8 mouse cellular contexts compared by ENCODE assay signal in genomic region chr12:3806271-3806684, GRCm38 (mm10). TPM values are rescaled to one million over a fixed set of nuclear protein-coding genes. Genes with fewer than 3 reads are reported as not detected.
DNase-seq lines count a peak whose midpoint lies in the region; ATAC-seq and TF ChIP-seq lines count a peak whose summit lies in the region.

No protein-coding gene starts in this region.

- peaks cover 23% of the 10 kb centered on the region for H3K4me1 ChIP-seq in forebrain, postnatal 0 days (ENCODE audit: insufficient read depth)
- peaks cover 34% of the 10 kb centered on the region for H3K4me1 ChIP-seq in hindbrain, embryonic 12.5 days
- H3K4me1 ChIP-seq in limb, embryonic 12.5 days (replicated peaks), result peaks cover 41% of the 10 kb centered on the region
- H3K4me1 ChIP-seq in midbrain, embryonic 12.5 days, result peaks cover 43% of the 10 kb centered on the region
- H3K4me1 ChIP-seq in small intestine, adult 2 months (ENCODE audit: control insufficient read depth, insufficient read depth, insufficient read length, low read length), result peaks cover 17% of the 10 kb centered on the region

- peak overlapping the region; percentile 90 for H3K27ac ChIP-seq in forebrain, postnatal 0 days (ENCODE audit: low read depth, low read length)
- H3K27ac ChIP-seq in hindbrain, embryonic 12.5 days, result peak overlapping the region; percentile 91
- H3K27ac ChIP-seq in limb, embryonic 12.5 days, result peak overlapping the region; percentile 94
- H3K27ac ChIP-seq in midbrain, embryonic 12.5 days (replicated peaks), result peak overlapping the region; percentile 82
- H3K27ac ChIP-seq in small intestine, adult 2 months (ENCODE audit: insufficient read depth, low read depth, low read length), result peak overlapping the region; percentile 54

- 8% methylated on average over 38 of the region's 41 CpGs for WGBS in forebrain, postnatal 0 days
- under 1% methylated on average over 34 of the region's 41 CpGs for WGBS in hindbrain, embryonic 12.5 days
- under 1% methylated on average over 38 of the region's 41 CpGs for whole genome bisulfite sequencing in limb, embryonic 12.5 days
- under 1% methylated on average over 29 of the region's 41 CpGs for WGBS in midbrain, embryonic 12.5 days
- 0% methylated on average over 33 of the region's 41 CpGs for WGBS in small intestine, adult 2 months

- DNase-seq in Patski (ENCODE audit: low read depth, low spot score), result no peak
- peak; percentile 84 for DNase-seq in cerebellum, adult 11-12 months
- peak; percentile 77 for DNase-seq in forebrain, postnatal 0 days
- DNase-seq in c-Kit-positive CD71-positive TER-119-positive erythroid progenitor cells, embryonic 14.5 days (ENCODE audit: low spot score), result no peak

- TF ChIP-seq CTCF in Patski (IDR thresholded peaks at IDR 0.05), result no peak
- peak; percentile 79 for TF ChIP-seq CTCF in forebrain, postnatal 0 days (IDR thresholded peaks at IDR 0.05; ENCODE audit: low read depth)
- peak; percentile 63 for TF ChIP-seq CTCF in small intestine, adult 2 months (IDR thresholded peaks at IDR 0.05; ENCODE audit: extremely low read depth, insufficient read length, insufficient replicate concordance, low read depth, low read length)

- ATAC-seq in Patski, result peak; percentile 79
- ATAC-seq in forebrain, postnatal 0 days, result peak; percentile 86
- ATAC-seq in hindbrain, embryonic 12.5 days (ENCODE audit: low FRiP score), result peak; percentile 83
- ATAC-seq in limb, embryonic 12.5 days (ENCODE audit: insufficient number of reproducible peaks, insufficient read depth, low FRiP score, low TSS enrichment, low read depth), result peak; percentile 78
- peak; percentile 86 for ATAC-seq in midbrain, embryonic 12.5 days (ENCODE audit: low FRiP score, low read depth)

- in situ Hi-C loops in Patski (cut with MboI; ENCODE audit: low pct_unique_long_range_greater_than_20kb), result loop anchor here (10.0 kb wide), 1 partner anchor 111 kb away; no protein-coding TSS in a partner anchor

- CTCF ChIA-PET in Patski (lab: Charles Lee), result interaction anchor here (0.8 kb wide), 1 partner anchor 10 kb away, joined by 3 read pairs; no protein-coding TSS in a partner anchor

- no peaks in the 10 kb centered on the region for H3K9me3 ChIP-seq in forebrain, postnatal 0 days (ENCODE audit: low read length)
- H3K9me3 ChIP-seq in hindbrain, embryonic 12.5 days (replicated peaks), result no peaks in the 10 kb centered on the region
- H3K9me3 ChIP-seq in limb, embryonic 12.5 days, result no peaks in the 10 kb centered on the region
- H3K9me3 ChIP-seq in midbrain, embryonic 12.5 days, result no peaks in the 10 kb centered on the region

- POLR2A ChIA-PET in Patski (lab: Charles Lee), result no interaction called here

- peak overlapping the region; percentile 87 for H3K9ac ChIP-seq in forebrain, postnatal 0 days
- peak overlapping the region; percentile 91 for H3K9ac ChIP-seq in hindbrain, embryonic 12.5 days
- peak overlapping the region; percentile 96 for H3K9ac ChIP-seq in limb, embryonic 12.5 days (replicated peaks)
- H3K9ac ChIP-seq in midbrain, embryonic 12.5 days (replicated peaks), result peak overlapping the region; percentile 92

- peak overlapping the region; percentile 82 for H3K4me2 ChIP-seq in forebrain, postnatal 0 days (ENCODE audit: low read depth)
- H3K4me2 ChIP-seq in hindbrain, embryonic 12.5 days (replicated peaks), result peak overlapping the region; percentile 75
- peak overlapping the region; percentile 80 for H3K4me2 ChIP-seq in limb, embryonic 12.5 days
- H3K4me2 ChIP-seq in midbrain, embryonic 12.5 days (replicated peaks), result peak overlapping the region; percentile 83

- no peak for TF ChIP-seq POLR2A in small intestine, adult 2 months (IDR thresholded peaks at IDR 0.05; ENCODE audit: low read depth, low read length)

- H3K27me3 ChIP-seq in Patski, result no peaks in the 10 kb centered on the region
- no peaks in the 10 kb centered on the region for H3K27me3 ChIP-seq in forebrain, postnatal 0 days (ENCODE audit: insufficient read depth, low read length)
- H3K27me3 ChIP-seq in hindbrain, embryonic 12.5 days, result peaks cover 11% of the 10 kb centered on the region; the same call in 1 of the 2 replicates
- H3K27me3 ChIP-seq in limb, embryonic 12.5 days, result peaks cover 21% of the 10 kb centered on the region
- peaks cover 30% of the 10 kb centered on the region for H3K27me3 ChIP-seq in midbrain, embryonic 12.5 days
- H3K27me3 ChIP-seq in small intestine, adult 2 months (ENCODE audit: control insufficient read depth, insufficient read depth, low read length), result no peaks in the 10 kb centered on the region

- H3K36me3 ChIP-seq in forebrain, postnatal 0 days (ENCODE audit: insufficient read depth), result no peaks in the 10 kb centered on the region
- H3K36me3 ChIP-seq in hindbrain, embryonic 12.5 days, result no peaks in the 10 kb centered on the region
- no peaks in the 10 kb centered on the region for H3K36me3 ChIP-seq in limb, embryonic 12.5 days
- H3K36me3 ChIP-seq in midbrain, embryonic 12.5 days, result no peaks in the 10 kb centered on the region
- H3K36me3 ChIP-seq in small intestine, adult 2 months (ENCODE audit: control insufficient read depth, insufficient read depth, low read length), result no peaks in the 10 kb centered on the region

- peak overlapping the region; percentile 93 for H3K4me3 ChIP-seq in forebrain, postnatal 0 days (ENCODE audit: low read depth, low read length)
- H3K4me3 ChIP-seq in hindbrain, embryonic 12.5 days, result peak overlapping the region; percentile 97
- peak overlapping the region; percentile 92 for H3K4me3 ChIP-seq in limb, embryonic 12.5 days (replicated peaks)
- peak overlapping the region; percentile 68 for H3K4me3 ChIP-seq in midbrain, embryonic 12.5 days
- peak overlapping the region; percentile 91 for H3K4me3 ChIP-seq in small intestine, adult 2 months (ENCODE audit: low read depth, low read length)

RNA-seq across cellular contexts. Expression of gene Dnmt3a, which starts 0.5 kb away (rescaled TPM):
- 13.3 TPM for polyA plus RNA-seq in Patski (2021)
- 54.8 and 72.8 TPM in 2 replicates for total RNA-seq in forebrain, postnatal 0 days (2014; rRNA removed)
- 51.1 and 91.4 TPM in 2 replicates for polyA plus RNA-seq in forebrain, postnatal 0 days (2015; fragmentation: Nextera tagmentation; extraction: Ambion mirVana)
- 166 and 180 TPM in 2 replicates for polyA plus RNA-seq in hindbrain, embryonic 12.5 days (2016; fragmentation: Nextera tagmentation; extraction: Ambion mirVana)
- polyA plus RNA-seq in limb, embryonic 12.5 days (2016; fragmentation: Nextera tagmentation; extraction: Ambion mirVana), result 260 and 282 TPM in 2 replicates
- polyA plus RNA-seq in midbrain, embryonic 12.5 days (2016; fragmentation: Nextera tagmentation; extraction: Ambion mirVana), result 137 and 143 TPM in 2 replicates
- polyA plus RNA-seq in small intestine, adult 2 months (2012; rRNA removed), result 5.2 and 10.2 TPM in 2 replicates

Comparison
In these comparisons a context has a peak if more than half of its experiments do, and no peak if none do; other contexts are left out.
1. DNase-seq: peak in cerebellum, adult 11-12 months (single experiment) and forebrain, postnatal 0 days (single experiment); none in Patski (single experiment) and c-Kit-positive CD71-positive TER-119-positive erythroid progenitor cells, embryonic 14.5 days (single experiment).
2. Peak in every context shown above with its lines, with median percentiles within 50 percentile points of each other: ATAC-seq, H3K27ac ChIP-seq, H3K4me2 ChIP-seq, H3K4me3 ChIP-seq and H3K9ac ChIP-seq.